Mouse (Mus musculus): ENCODE data around the gene 1700014D04Rik. TPM values are rescaled to one million over a fixed set of nuclear protein-coding genes. Genes with fewer than 3 reads are reported as not detected.
A peak's percentile ranks its signal among the peaks of the same experiment; 100 is the strongest.
"Not testable (repeated sequence)": the region's sequence is repeated elsewhere in the genome, so short reads cannot be mapped to it uniquely, and the experiment has no call there.

1700014D04Rik gene
- polyA plus RNA-seq, 1 experiment = 0.04 TPM

GRCm38 (mm10) chr13:59741096-59741495 is 5.5 kb downstream of the 1700014D04Rik start:
- Histone ChIP-seq H3K4me1 (ENCODE audit: control insufficient read depth, insufficient read depth, low read length) (no peaks in the 10 kb centered on the region), H3K4me3 (replicated peaks; ENCODE audit: extremely low read depth, low read depth, low read length) (no peak overlapping the region)
- TF ChIP-seq POLR2A (IDR thresholded peaks at IDR 0.05; ENCODE audit: borderline replicate concordance, extremely low read depth, low read depth, low read length) (no peak), CTCF (IDR thresholded peaks at IDR 0.05; ENCODE audit: insufficient read depth, low read length) (no peak)
- WGBS = 74% methylated on average over 11 of the region's 11 CpGs
- DNase-seq = no peak

GRCm38 (mm10) chr13:59739397-59739796 is 7.2 kb downstream of the 1700014D04Rik start:
- Histone ChIP-seq H3K4me1 (ENCODE audit: control insufficient read depth, insufficient read depth, low read length) (no peaks in the 10 kb centered on the region), H3K4me3 (replicated peaks; ENCODE audit: extremely low read depth, low read depth, low read length) (no peak overlapping the region)
- 93% methylated on average over 4 of the region's 4 CpGs for WGBS
- DNase-seq = no peak
- no peak for TF ChIP-seq CTCF (IDR thresholded peaks at IDR 0.05; ENCODE audit: insufficient read depth, low read length)
- TF ChIP-seq POLR2A (IDR thresholded peaks at IDR 0.05; ENCODE audit: borderline replicate concordance, extremely low read depth, low read depth, low read length) = no peak

GRCm38 (mm10) chr13:59738455-59738854 is 8.1 kb downstream of the 1700014D04Rik start:
- no peak for DNase-seq
- no peak overlapping the region for H3K4me3 ChIP-seq (replicated peaks; ENCODE audit: extremely low read depth, low read depth, low read length)
- H3K4me1 ChIP-seq (ENCODE audit: control insufficient read depth, insufficient read depth, low read length) = no peaks in the 10 kb centered on the region
- no peak for TF ChIP-seq POLR2A (IDR thresholded peaks at IDR 0.05; ENCODE audit: borderline replicate concordance, extremely low read depth, low read depth, low read length)
- no peak for TF ChIP-seq CTCF (IDR thresholded peaks at IDR 0.05; ENCODE audit: insufficient read depth, low read length)
- 89% methylated on average over 2 of the region's 2 CpGs for WGBS

GRCm38 (mm10) chr13:59735190-59735589 is 11.4 kb downstream of the 1700014D04Rik start:
- H3K4me1 ChIP-seq (ENCODE audit: control insufficient read depth, insufficient read depth, low read length) = no peaks in the 10 kb centered on the region
- DNase-seq = no peak
- WGBS = 23% methylated on average over 3 of the region's 3 CpGs
- H3K4me3 ChIP-seq (replicated peaks; ENCODE audit: extremely low read depth, low read depth, low read length) = no peak overlapping the region
- TF ChIP-seq POLR2A (IDR thresholded peaks at IDR 0.05; ENCODE audit: borderline replicate concordance, extremely low read depth, low read depth, low read length) (no peak), CTCF (IDR thresholded peaks at IDR 0.05; ENCODE audit: insufficient read depth, low read length) (no peak)

- not testable (repeated sequence) for H3K4me3 ChIP-seq (replicated peaks; ENCODE audit: extremely low read depth, low read depth, low read length); DNase-seq; H3K4me1 ChIP-seq (ENCODE audit: control insufficient read depth, insufficient read depth, low read length)
- WGBS = 21% methylated on average over 6 of the region's 6 CpGs
Observed at GRCm38 (mm10) chr13:59734347-59734746, 12.2 kb downstream of the 1700014D04Rik start.

- H3K4me3 ChIP-seq (replicated peaks; ENCODE audit: extremely low read depth, low read depth, low read length) = no peak overlapping the region
- TF ChIP-seq POLR2A (IDR thresholded peaks at IDR 0.05; ENCODE audit: borderline replicate concordance, extremely low read depth, low read depth, low read length) (no peak), CTCF (IDR thresholded peaks at IDR 0.05; ENCODE audit: insufficient read depth, low read length) (no peak)
- no peak for DNase-seq
- no peaks in the 10 kb centered on the region for H3K4me1 ChIP-seq (ENCODE audit: control insufficient read depth, insufficient read depth, low read length)
- WGBS = 80% methylated on average over 4 of the region's 4 CpGs
Observed at GRCm38 (mm10) chr13:59733936-59734335, 12.6 kb downstream of the 1700014D04Rik start.

GRCm38 (mm10) chr13:59731652-59732051 is 14.9 kb downstream of the 1700014D04Rik start, which contains the start of gene Spata31d1d:
TSS of gene Spata31d1d (minus strand) at chr13:59731752.
- Histone ChIP-seq H3K4me1 (ENCODE audit: control insufficient read depth, insufficient read depth, low read length) (no peaks in the 10 kb centered on the region), H3K4me3 (replicated peaks; ENCODE audit: extremely low read depth, low read depth, low read length) (no peak within 1 kb of the TSS)
- no peak for TF ChIP-seq POLR2A (IDR thresholded peaks at IDR 0.05; ENCODE audit: borderline replicate concordance, extremely low read depth, low read depth, low read length)
- TF ChIP-seq CTCF (IDR thresholded peaks at IDR 0.05; ENCODE audit: insufficient read depth, low read length) = no peak
- DNase-seq = no peak
- 52% methylated on average over 7 of the region's 7 CpGs for WGBS

- Histone ChIP-seq H3K4me3 (replicated peaks; ENCODE audit: extremely low read depth, low read depth, low read length) (no peak overlapping the region), H3K4me1 (ENCODE audit: control insufficient read depth, insufficient read depth, low read length) (no peaks in the 10 kb centered on the region)
- 16% methylated on average over 7 of the region's 7 CpGs for WGBS
- no peak for TF ChIP-seq POLR2A (IDR thresholded peaks at IDR 0.05; ENCODE audit: borderline replicate concordance, extremely low read depth, low read depth, low read length)
- TF ChIP-seq CTCF (IDR thresholded peaks at IDR 0.05; ENCODE audit: insufficient read depth, low read length) = peak; percentile 97
- DNase-seq = peak; percentile 75
Observed at GRCm38 (mm10) chr13:59728378-59729093, 18.0 kb downstream of the 1700014D04Rik start.

- H3K4me1 ChIP-seq (ENCODE audit: control insufficient read depth, insufficient read depth, low read length) = no peaks in the 10 kb centered on the region
- H3K4me3 ChIP-seq (replicated peaks; ENCODE audit: extremely low read depth, low read depth, low read length) = no peak overlapping the region
- 36% methylated on average over 29 of the region's 29 CpGs for WGBS
- DNase-seq = no peak
- TF ChIP-seq POLR2A (IDR thresholded peaks at IDR 0.05; ENCODE audit: borderline replicate concordance, extremely low read depth, low read depth, low read length) (no peak), CTCF (IDR thresholded peaks at IDR 0.05; ENCODE audit: insufficient read depth, low read length) (no peak)
Observed at GRCm38 (mm10) chr13:59726139-59726867, 20.2 kb downstream of the 1700014D04Rik start.

GRCm38 (mm10) chr13:59722089-59722488 is 24.5 kb downstream of the 1700014D04Rik start:
- 92% methylated on average over 1 of the region's 1 CpGs for WGBS
- not testable (repeated sequence) for H3K4me1 ChIP-seq (ENCODE audit: control insufficient read depth, insufficient read depth, low read length); H3K4me3 ChIP-seq (replicated peaks; ENCODE audit: extremely low read depth, low read depth, low read length); DNase-seq
